Mouse (Mus musculus) erythroblast, embryonic 14.5 days (primary cell): ENCODE results near the gene Pnpla2.

Source experiments
- GATA1 ChIP-seq: IDR thresholded peaks from 2 replicates; pipeline ENCODE4 v1.6.1; 2012; ENCODE audit warnings: low read length, inconsistent platforms, mixed read lengths
- TAL1 ChIP-seq: IDR thresholded peaks from 3 replicates; pipeline ENCODE4 v1.6.1; 2012; ENCODE audit warnings: low read length, inconsistent platforms, mixed read lengths

DNA sequence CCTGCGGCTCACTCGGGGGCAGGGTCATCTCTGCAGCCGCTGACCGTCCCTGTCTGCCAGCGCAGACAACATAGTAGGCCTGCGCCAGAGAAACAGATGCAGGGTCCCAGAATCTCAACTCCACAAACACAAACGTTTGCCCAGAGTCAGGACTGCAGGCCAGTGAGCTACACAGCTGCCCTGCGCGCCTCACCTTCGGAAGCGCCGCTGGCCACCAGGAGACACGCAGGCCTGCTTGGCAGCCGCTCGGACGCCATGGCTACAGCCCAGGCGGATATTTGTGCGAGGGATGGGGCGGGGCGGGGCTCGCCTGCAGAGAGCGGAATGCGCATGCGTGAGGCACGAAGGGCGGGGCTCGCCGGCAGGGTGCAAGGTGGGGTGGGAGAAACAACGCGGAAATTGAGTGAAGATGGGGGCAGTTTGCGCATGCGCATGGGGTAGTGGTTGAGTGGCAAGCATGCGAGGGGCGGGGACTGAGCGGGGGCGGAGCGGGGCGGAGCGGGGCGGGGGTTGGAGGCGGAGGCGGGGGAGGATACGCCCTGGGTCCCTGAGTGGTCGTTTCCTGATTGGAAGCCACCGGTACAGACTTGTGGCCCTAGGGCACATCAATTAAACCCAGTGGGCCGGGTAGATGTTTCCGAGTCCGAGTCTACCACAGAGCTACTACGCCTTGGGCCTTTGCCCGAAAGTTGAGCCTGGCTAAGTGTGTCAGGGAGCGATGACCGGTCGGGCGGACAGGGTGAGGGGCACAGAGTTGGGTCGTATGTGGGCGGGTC lies 41.0 kb upstream of the Pnpla2 start, which contains the start of gene Gatd1:
- TF ChIP-seq TAL1 (no peak), GATA1 (no peak)
